Mouse (Mus musculus) splenic B cell, adult 2 months (primary cell): Measurements from ENCODE around the gene Reps2.

ENCODE experiments used
- DNase-seq: peaks from one replicate; pipeline ENCODE4 v3.0.0-alpha.2; 2011; ENCODE audit warnings: low read depth, low spot score
- H3K27me3 ChIP-seq: 2 replicates; pipeline ENCODE4 v1.6.1; 2012; ENCODE audit warnings: mild to moderate bottlenecking, low read length, moderate library complexity, mixed read lengths; ENCODE audit not compliant: control insufficient read depth, poor library complexity, insufficient read depth, severe bottlenecking
- H3K36me3 ChIP-seq: 2 replicates; pipeline ENCODE4 v1.6.1; 2012; ENCODE audit warnings: mild to moderate bottlenecking, low read length, moderate library complexity, mixed read lengths; ENCODE audit not compliant: control insufficient read depth, poor library complexity, insufficient read depth, severe bottlenecking

The Reps2 gene

DNA sequence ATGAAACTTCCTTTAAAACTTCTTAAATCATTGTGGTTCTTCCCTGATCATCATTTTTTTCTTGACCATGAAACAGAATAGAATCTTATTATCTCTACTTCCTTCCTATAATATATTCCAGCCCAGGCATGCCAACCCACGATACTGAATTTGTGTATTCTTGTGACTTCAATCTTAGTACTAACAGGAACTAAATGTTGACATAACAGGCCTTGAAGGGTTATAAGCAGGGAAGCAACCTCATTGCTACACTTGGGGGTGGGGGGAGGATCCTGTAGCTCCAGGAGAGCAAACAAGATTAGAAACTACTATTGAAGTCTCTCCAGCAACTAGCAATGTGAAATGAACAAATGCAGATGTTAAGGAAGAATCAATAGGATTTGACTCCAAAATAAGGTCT lies 154.8 kb downstream of the Reps2 start:
- no peaks in the 10 kb centered on the region for H3K36me3 ChIP-seq
- no peak for DNase-seq
- H3K27me3 ChIP-seq, result no peaks in the 10 kb centered on the region

DNA sequence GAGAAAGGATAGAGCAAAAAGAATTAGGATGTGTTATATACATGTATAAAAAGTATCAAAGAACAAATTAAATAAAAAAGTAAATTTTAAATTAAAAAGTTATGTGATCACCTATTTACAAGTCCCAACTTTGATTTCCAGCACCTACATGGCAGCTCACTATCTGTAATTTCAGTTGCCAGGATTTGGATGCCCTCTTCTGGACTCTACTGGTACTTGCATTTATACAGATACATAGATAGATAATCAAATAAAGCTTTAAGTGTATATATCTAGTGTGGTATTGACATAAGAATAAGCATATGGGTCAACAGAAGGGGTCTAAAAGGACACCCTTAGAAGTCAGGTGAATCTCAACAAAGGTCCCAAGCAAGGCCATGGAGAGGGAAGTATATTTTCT lies 155.7 kb downstream of the Reps2 start:
- Histone ChIP-seq H3K27me3 (no peaks in the 10 kb centered on the region), H3K36me3 (no peaks in the 10 kb centered on the region)
- no peak for DNase-seq

DNA sequence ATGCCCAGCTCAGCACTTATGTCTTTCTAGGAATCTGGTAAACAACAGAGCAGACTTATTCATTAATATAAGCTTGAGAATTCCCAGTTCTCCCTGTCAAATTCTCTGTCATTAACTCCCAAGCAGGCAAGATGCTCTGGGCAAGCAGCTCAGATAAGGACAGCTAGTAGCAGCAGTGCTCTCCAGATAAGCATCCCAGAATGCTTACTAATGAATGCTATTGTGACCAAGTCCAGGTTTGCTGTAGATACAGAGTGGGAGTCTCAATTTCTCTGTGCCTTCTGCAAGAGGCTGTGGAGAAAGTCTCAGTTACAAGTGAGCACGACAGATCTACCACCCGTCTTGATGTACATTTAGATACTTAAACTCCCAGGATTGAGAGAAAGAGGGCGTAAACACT lies 173.2 kb downstream of the Reps2 start:
- Histone ChIP-seq H3K36me3 (no peaks in the 10 kb centered on the region), H3K27me3 (no peaks in the 10 kb centered on the region)
- DNase-seq, result no peak

DNA sequence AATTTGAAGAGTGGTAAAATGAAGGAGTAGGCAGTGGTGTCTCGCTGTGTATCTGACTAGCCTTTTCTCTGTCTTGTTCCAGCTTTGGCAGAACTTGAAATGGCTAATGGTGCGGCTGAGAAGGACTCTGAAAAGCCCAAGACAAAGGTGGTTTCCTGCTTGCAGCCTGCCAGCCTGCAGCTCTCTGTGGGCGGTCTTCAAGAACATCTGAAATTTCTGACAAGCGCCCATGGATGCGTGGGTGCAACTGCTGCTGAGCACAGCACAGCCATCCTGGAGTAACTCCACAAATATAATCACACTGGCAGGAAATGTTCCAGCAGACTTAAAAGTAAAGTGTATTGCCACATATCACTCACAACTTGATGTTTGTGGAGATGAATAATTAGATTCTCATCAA lies 181.3 kb downstream of the Reps2 start:
- H3K36me3 ChIP-seq, result no peaks in the 10 kb centered on the region
- H3K27me3 ChIP-seq, result no peaks in the 10 kb centered on the region
- DNase-seq, result no peak

DNA sequence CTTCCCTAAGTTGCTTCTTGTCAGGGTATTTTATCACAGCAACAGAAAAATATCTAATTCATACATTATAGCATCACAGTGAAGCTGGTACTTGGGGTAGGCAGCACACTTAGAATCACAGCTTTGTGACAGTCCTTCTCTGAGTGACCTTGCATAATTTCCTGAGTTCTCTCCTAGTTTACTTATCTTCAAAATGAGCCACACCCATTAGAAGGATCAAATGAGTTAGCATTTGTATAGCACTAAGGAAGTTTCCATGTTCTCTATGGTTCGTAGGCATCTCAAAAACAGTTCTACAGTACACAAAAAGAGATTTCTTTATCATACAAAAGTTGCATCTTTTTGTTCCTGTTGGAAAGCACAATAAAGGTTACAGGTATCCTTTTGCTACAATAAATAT lies 187.0 kb downstream of the Reps2 start:
- Histone ChIP-seq H3K36me3 (no peaks in the 10 kb centered on the region), H3K27me3 (no peaks in the 10 kb centered on the region)
- DNase-seq, result no peak

DNA sequence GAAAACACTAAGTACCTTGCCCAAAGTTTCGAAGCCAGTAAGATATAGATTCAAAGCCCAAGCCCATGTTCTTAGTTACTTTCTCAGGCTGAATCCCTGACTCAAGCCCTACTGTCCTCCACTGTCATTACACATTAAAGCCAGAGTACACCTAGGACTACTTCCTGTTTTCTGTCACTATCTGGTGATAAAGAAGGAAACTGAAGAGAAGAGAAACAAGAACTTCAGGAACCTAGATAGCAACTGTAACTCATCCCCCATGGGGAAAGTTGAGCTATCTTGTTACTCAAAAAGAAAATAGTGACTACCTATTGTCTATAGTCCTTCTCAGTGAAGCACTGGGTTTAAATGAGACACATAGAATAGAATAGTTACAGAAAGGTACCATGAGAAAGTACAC lies 188.1 kb downstream of the Reps2 start:
- no peak for DNase-seq
- H3K36me3 ChIP-seq, result no peaks in the 10 kb centered on the region

DNA sequence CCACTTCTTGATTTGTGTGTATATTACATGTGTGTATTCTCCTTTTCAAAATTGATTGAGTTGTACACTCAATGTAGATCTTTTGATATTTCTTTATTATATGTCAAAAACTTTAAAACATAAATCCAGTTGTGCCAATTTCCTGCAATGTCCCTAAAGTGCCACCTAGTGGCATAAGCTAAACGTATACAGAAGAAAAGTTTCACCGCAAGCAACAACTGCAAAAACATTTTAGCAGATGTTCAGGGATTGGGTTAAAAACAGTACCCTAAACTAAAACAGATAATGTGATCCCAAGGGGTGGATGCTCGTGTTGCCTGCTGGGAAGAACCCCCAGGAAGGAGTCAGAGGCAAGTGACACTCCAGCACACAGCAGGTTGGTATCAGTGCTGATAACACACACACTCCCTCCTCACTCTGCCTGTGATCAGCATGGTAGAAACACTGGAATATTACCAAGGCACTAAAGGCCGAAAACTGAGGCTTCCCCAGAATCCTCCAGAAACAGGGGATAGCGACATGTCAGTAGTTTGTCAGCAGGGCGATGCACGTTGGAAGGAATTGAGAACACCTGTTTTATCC lies 189.5 kb downstream of the Reps2 start:
- no peak for DNase-seq

More for the DNA sequence above, 188.1 kb downstream of the Reps2 start:
- H3K27me3 ChIP-seq, result no peaks in the 10 kb centered on the region

DNA sequence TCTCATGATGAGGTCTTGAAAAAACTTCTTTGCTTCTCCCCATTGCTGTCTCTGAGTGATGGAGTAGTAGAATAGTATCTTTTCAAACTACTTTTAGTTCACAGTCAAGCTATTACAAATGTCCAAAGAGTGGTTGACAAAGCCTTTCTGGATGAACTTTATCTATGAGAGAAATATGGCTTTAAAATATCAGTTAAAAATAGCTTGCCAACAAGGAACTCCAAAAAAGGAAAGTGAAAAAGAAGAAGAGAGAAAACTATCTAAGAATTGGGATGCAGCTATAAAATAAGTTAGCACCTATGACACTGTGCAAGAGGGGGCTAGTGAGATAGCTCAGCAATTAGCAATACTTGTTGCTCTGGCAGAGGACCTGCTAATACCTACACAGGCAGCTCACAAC lies 190.8 kb downstream of the Reps2 start:
- DNase-seq, result no peak
- no peaks in the 10 kb centered on the region for H3K27me3 ChIP-seq
- no peaks in the 10 kb centered on the region for H3K36me3 ChIP-seq

More for the DNA sequence above, 189.5 kb downstream of the Reps2 start:
- Histone ChIP-seq H3K27me3 (no peaks in the 10 kb centered on the region), H3K36me3 (no peaks in the 10 kb centered on the region)

DNA sequence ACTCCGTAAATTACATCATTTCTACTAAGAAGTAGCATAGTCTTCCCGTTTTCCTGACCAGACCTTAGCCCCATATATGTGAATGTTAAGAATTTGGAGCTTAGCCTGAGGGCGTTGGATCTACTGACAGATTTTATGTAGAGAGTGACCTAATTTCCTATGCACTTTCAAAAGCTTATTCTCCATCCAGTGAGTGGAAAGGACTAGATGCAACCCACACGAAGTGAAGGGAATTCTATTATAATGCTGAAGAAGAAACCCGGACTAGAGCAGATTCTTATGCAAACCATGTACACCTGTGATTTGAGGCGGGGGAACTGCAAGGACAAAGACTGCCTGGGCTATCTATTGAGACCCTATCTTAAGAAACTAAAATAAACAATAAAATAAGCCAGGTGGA lies 195.5 kb downstream of the Reps2 start:
- no peaks in the 10 kb centered on the region for H3K27me3 ChIP-seq
- H3K36me3 ChIP-seq, result no peaks in the 10 kb centered on the region
- no peak for DNase-seq

DNA sequence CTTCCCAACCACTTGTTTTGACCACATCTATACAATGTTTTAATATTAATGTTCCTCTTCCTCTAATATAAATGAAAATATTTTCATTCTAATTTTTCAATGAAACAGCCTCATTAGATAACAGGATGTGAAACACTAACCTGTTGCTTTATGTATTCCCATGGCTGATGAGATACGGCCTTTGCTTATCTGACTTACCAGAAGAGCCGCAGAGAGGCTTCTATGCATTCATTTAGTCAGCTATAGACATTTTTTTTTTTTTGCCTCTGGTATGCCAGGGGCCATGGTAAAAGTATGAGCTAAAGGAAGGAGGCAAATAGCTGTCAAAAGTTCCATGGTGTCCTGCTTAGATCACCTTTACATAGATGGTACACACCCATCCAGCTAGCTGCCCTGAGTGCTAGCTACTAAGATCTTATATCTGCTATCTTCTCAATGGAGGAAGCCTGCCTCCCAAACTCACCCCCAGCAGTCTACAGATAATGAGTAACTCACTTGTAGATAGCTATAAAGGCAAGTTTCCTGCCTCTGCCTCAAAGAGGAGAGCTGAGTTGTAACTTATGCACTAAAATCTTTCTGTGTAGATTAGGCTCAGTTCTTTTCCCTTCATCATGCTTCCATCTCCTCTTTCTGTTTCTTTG lies 196.7 kb downstream of the Reps2 start:
- Histone ChIP-seq H3K36me3 (no peaks in the 10 kb centered on the region), H3K27me3 (no peaks in the 10 kb centered on the region)
- DNase-seq, result no peak

DNA sequence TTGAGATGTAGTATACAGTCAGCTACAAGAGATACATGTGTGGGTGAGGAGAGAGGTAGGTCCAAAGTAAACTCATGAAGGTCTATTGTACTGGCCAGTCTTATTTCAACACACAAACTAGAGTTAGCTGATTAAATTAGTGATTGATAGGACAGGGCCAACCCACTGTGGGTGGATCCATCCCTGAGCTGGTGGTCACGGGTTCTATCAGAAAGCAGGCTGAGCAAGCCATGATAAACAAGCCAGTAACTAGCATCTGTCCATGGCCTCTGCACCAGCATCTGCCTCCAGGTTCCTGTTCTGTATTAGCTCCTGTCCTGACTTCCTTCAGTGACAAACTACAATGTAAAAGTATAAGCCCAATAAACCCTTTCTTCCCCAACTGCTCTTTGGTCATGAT lies 200.1 kb downstream of the Reps2 start:
- no peak for DNase-seq
- H3K27me3 ChIP-seq, result no peaks in the 10 kb centered on the region
- H3K36me3 ChIP-seq, result no peaks in the 10 kb centered on the region

DNA sequence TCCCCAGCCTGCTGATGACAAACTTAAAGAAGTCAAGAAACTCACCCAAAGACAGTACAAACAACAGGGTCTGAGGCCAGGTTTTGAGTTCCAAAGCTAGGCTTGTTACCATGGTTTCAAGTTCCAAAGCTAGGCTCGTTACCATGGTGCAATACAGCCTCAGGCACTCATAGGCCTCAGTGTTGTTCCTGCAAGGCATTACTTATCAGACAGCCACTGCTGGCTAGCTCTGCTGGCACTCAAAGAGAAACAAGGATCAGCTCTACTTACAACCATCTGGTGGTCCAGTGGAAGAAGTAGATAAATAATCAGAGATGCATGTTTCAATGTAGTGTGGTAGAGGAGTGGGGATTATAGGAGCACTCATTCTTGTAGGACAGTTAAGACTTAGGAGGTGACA lies 200.5 kb downstream of the Reps2 start:
- no peak for DNase-seq
- no peaks in the 10 kb centered on the region for H3K27me3 ChIP-seq
- no peaks in the 10 kb centered on the region for H3K36me3 ChIP-seq

DNA sequence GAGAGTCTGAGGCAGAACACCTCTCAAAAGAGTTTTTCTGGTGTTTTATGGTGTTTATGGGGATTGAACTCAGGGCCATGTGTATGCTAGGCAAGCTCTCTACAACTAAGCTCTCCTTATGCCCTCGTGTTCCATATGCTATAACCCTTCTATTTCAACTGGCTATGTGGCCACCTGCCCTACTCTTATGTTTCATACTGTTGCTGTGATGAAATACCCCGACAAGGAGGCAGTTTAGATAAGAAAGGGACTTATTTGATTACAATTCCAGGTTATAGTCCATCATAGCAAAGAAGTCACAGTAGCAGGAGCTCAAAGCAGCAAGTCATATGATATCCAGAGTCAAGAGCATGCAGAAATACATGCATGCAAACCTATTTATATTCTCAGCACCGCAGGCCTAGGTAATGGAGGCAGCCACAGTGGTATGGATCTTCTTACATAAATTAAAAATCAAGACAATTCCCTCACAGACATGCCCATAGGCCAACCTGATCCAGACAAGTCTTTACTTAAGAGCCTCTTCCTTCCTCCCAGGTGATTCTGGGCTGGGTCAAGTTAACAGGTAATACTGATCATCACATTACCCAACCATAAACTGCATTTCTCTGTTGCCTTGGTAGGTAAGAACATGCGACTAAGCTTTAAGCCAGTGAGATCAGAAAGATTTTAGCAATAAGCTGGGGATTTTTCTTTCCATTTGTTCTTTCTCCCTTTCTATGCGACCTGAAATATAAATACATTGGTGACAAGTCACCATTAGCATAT lies 210.5 kb downstream of the Reps2 start:
- Histone ChIP-seq H3K36me3 (no peaks in the 10 kb centered on the region), H3K27me3 (no peaks in the 10 kb centered on the region)
- DNase-seq, result no peak

DNA sequence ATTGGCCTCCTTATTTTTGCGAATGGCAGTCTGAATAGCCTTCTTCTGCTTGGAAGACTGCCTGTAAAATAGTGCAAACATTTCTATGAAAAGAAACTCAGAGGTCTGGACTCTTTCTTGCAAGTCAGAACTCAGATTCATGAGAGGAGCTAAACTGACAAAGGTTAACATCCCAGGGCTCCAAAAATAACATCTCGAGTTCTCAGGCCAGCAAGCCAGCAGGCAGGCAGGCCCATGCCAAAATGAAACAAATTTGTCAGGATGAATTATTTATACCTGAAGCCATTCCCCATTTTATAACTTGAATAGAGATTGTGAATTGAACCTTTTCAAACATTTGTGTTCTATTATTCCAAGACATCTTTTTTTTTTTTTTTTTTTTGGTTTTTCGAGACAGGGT lies 215.8 kb downstream of the Reps2 start:
- DNase-seq, result no peak
- H3K36me3 ChIP-seq, result no peaks in the 10 kb centered on the region
- H3K27me3 ChIP-seq, result no peaks in the 10 kb centered on the region; the same call in 1 of the 2 replicates

DNA sequence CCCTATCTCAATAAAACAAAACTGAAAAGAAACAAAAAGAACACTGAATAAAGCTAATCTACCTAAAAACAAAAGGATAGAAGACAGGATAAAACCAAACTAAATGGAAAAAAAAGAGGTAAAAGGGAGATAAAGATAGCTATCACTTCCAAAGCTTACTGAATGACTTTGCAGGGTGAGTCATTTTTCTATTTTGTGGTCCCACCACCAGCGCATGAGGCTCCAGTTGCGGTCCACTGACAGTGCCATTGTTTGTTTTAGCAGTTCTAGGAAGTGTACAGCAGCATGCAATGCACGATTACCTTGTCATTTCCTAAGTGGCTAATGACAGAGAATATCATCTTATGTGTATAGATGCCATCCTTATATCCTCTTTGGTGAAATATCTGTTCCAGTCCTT lies 224.0 kb downstream of the Reps2 start:
- Histone ChIP-seq H3K36me3 (no peaks in the 10 kb centered on the region), H3K27me3 (no peaks in the 10 kb centered on the region)
- DNase-seq, result no peak
